Mouse (Mus musculus) cortical plate, adult 2 months (tissue): ENCODE measurements around the gene Clpb. TPM values are rescaled to one million over a fixed set of nuclear protein-coding genes. Genes with fewer than 3 reads are reported as not detected.

Experiments
- H3K27ac ChIP-seq: fragments of 200-500 bp; 2 replicates; pipeline ENCODE4 v1.5.1; 2012; ENCODE audit warnings: low read length, control low read depth, inconsistent platforms; ENCODE audit not compliant: insufficient read depth
- H3K4me1 ChIP-seq: fragments of 200-500 bp; 2 replicates; pipeline ENCODE4 v1.6.1; 2011; ENCODE audit warnings: low read length; ENCODE audit not compliant: control insufficient read depth, insufficient read depth
- H3K4me3 ChIP-seq: fragments of 200-500 bp; 2 replicates; pipeline ENCODE4 v1.5.1; 2011; ENCODE audit warnings: mild to moderate bottlenecking, low read length, control low read depth; ENCODE audit not compliant: insufficient read depth
- CTCF ChIP-seq: fragments of 200-500 bp; IDR thresholded peaks from 2 replicates; pipeline ENCODE4 v1.5.1; 2011; ENCODE audit warnings: mild to moderate bottlenecking, control low read depth, low read length; ENCODE audit not compliant: insufficient read depth; ENCODE audit errors: extremely low read depth
- POLR2A ChIP-seq: fragments of 200-500 bp; IDR thresholded peaks from 2 replicates; pipeline ENCODE4 v1.6.1; 2011; ENCODE audit warnings: mild to moderate bottlenecking, low read length, control low read depth; ENCODE audit not compliant: insufficient read depth; ENCODE audit errors: extremely low read depth
- polyA plus RNA-seq: library from polyadenylated mRNA; depleted of rRNA; stranded (reverse); fragments of >200 nt; gene quantifications from 2 replicates; pipeline ENCODE4 v1.2.3, GENCODE M21; 2012

The Clpb gene
- polyA plus RNA-seq, 1 experiment = 48.1 TPM

DNA sequence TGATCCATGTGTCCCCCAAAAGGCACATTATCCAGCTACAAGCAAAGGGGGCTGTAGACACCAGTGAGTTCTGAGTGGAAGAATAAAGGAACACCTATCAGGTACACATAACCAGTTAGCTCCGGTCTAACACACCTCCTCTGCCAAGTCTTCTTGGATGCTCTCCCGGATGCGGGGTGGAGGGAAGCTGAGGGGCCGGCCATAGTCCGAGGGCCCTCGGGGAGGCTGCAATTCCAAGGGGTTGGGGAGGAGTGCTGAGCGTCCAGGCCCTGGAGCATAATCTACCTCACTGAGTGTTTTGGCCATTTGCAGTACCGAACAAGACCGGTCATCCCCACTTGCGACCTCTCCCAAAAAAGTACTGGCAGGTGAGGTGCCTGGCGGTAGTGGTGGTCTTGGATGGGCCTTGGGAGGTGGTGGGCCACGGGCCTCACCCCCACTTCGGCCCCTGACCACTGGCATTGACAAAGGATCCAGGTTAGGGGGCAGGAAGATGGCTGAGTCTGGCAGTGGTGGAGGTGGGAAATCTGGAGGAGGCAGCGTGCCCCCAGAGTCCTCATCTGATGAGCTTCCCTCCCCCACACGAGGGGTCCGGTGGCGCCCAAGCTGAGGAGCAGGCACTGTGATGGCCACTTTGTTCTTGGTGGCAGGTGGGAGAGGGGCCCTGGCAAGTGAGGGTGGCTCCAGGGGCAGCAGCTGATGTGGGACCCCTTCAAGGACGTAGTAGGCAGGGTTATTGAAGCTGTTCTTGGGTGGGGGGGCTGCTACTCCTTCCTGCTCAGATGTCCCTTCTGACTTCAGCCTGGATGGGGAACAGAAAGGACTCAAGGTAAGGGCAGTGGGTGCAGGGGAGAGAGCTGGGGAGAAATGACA lies 160.6 kb downstream of the Clpb start:
- no peak overlapping the region for H3K4me3 ChIP-seq
- H3K4me1 ChIP-seq = no peaks in the 10 kb centered on the region
- no peak overlapping the region for H3K27ac ChIP-seq
- TF ChIP-seq POLR2A (no peak), CTCF (no peak)

DNA sequence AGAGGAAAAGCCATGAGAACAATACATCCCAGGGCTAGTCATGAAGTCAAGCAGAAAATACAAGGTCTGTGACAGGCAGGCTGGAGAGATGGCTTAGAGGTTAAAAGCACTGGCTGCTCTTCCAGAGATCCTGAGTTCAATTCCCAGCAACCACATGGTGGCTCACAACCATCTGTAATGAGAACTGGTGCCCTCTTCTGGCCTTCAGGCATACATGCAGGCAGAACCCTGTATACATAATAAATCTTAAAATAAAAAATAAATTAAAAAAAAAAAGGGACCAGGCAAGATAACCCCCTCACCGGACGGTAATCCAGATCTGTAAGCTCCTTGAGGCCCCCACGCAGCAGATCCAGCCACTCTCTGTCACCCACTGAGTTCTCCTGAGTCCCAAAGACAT lies 166.9 kb downstream of the Clpb start:
- TF ChIP-seq CTCF = 0 out of 2 replicates have a peak, but pooled peaks have one; percentile 2
- no peak for TF ChIP-seq POLR2A

DNA sequence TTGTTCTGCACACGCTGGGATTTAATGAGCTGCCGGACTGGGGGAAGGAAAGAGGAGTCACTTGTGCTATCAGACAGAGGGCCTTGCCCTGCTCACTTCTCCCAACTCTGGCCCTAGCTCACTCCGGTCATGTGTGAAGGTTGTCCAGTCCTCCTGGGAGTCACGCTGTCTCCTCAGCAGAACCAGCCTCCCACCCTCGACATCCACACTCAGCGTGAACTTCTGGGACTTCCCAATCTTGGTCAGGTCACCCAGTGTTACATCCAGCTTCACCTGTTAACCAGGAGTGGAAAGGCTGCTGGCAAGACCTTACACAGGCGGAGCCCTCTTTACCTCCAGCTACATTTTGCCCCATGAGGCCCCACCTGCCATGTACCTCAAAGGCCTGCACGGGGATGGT lies 168.0 kb downstream of the Clpb start:
- Histone ChIP-seq H3K4me3 (no peak overlapping the region), H3K4me1 (no peaks in the 10 kb centered on the region), H3K27ac (no peak overlapping the region)
- TF ChIP-seq POLR2A (no peak), CTCF (no peak)

More for the DNA sequence above, 166.9 kb downstream of the Clpb start:
- Histone ChIP-seq H3K27ac (no peak overlapping the region), H3K4me3 (no peak overlapping the region), H3K4me1 (no peaks in the 10 kb centered on the region)

DNA sequence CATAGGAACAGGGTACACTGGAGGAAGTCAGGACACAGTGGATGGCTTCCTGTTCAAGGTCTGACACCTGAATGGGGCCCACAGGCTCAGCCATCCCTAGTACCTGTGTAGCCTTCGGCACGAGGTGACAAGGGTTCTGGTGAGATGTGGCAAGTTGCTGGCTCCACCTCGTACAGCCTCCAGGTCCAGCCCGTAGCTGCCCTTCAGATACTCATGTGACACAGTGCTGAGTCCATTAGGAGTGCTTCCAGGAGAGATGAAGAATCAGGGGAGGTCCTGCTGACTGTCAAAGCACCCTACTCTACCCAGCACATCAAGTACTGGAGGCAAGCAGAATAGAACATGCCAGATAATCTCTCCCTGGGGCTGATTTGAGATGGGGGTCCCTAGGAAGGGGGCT lies 168.9 kb downstream of the Clpb start:
- Histone ChIP-seq H3K27ac (no peak overlapping the region), H3K4me3 (no peak overlapping the region), H3K4me1 (no peaks in the 10 kb centered on the region)
- TF ChIP-seq CTCF (no peak), POLR2A (no peak)

DNA sequence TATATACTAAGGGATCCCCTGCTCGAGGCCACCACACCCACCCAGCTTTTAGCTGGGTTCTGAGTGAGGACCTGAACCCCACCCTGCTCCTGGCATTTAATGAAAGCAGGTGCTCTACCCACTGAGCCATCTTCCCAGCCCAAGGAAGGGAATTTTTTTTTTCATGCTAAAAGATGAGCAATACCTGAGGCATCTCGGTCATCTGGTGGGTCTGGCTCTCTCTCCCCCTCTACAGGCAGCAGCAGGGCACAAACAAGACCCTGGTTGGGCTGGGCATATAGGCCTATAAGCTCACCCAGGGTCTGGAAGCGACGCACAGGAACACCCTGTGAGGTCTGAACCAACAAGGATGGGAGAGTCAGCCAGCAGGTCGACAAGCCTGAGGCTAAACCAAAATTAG lies 169.9 kb downstream of the Clpb start:
- H3K27ac ChIP-seq = no peak overlapping the region
- no peak overlapping the region for H3K4me3 ChIP-seq
- H3K4me1 ChIP-seq = no peaks in the 10 kb centered on the region
- TF ChIP-seq CTCF (no peak), POLR2A (no peak)

GRCm38 (mm10) chr7:101833916-101834584 lies 170.6 kb downstream of the Clpb start:
- Histone ChIP-seq H3K4me3 (no peak overlapping the region), H3K4me1 (no peaks in the 10 kb centered on the region), H3K27ac (no peak overlapping the region)
- TF ChIP-seq POLR2A (no peak), CTCF (no peak)

- Histone ChIP-seq H3K4me3 (no peak overlapping the region), H3K4me1 (no peaks in the 10 kb centered on the region), H3K27ac (no peak overlapping the region)
- TF ChIP-seq CTCF (no peak), POLR2A (no peak)
These were observed 171.5 kb downstream of the Clpb start for GRCm38 (mm10) chr7:101834903-101835302.

- Histone ChIP-seq H3K27ac (no peak overlapping the region), H3K4me3 (peak overlapping the region; percentile 63; the same call in 1 of the 2 replicates)
- TF ChIP-seq CTCF (0 out of 2 replicates have a peak, but pooled peaks have one; percentile 11), POLR2A (no peak)
These were observed 172.2 kb downstream of the Clpb start for GRCm38 (mm10) chr7:101835457-101836109.

DNA sequence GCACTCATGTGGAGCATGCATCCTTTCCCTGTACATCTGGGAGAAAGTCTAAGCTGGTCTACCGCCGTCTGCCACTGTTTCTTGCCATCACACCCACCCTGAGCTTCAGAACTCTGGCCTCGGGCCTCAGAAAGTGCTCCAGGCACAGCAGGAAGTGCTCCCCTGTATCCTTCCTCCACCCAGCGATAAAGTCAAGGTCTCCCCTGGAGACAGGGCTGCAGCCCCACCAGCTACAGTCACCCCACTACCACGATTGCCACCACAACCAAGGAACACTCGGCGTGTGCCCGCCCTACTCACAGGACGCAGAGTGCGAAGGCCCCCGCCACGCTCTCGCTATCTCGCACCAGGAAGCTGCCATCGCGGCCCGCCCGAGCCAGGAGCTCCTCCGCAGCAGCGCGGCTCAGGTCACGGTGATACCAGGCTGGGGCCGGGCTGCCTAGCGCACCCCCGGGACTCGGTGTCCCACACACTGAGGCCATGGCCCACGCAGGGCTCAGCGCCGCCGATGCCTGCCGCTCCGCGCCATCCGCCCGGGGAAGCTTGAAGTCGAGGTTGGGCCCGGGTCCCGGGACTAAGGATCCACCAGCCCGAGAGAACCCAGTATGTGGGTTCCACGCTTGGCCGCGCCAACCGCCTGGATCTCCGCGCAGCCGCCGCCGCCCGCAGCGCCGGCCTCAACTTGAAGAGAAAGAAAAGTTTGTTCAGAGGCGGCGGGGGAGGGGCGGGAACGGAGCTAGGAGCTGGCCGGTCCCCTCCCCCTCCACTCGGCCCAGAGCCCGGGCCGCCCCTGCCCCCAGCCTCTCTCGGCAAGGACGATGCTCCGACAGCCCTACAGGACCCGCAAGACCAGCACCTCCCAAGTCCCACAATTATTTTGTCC lies 173.1 kb downstream of the Clpb start:
- TF ChIP-seq CTCF = no peak
- TF ChIP-seq POLR2A = no peak
- H3K4me3 ChIP-seq = peak overlapping the region; percentile 63
- no peaks in the 10 kb centered on the region for H3K4me1 ChIP-seq
- peak overlapping the region; percentile 75 for H3K27ac ChIP-seq

More at GRCm38 (mm10) chr7:101835457-101836109, 172.2 kb downstream of the Clpb start:
- H3K4me1 ChIP-seq = no peaks in the 10 kb centered on the region
